Mouse (Mus musculus) spleen, postnatal 10 days (tissue): ENCODE measurements around the gene Rad51b.
A peak's percentile ranks its signal among the peaks of the same experiment; 100 is the strongest.

Source experiments
- DNase-seq, 2 experiments: peaks; one replicate each; pipeline ENCODE4 v3.0.0; 2021 to 2022; ENCODE audit warnings: low spot score in 2 of 2

Gene Rad51b

DNA sequence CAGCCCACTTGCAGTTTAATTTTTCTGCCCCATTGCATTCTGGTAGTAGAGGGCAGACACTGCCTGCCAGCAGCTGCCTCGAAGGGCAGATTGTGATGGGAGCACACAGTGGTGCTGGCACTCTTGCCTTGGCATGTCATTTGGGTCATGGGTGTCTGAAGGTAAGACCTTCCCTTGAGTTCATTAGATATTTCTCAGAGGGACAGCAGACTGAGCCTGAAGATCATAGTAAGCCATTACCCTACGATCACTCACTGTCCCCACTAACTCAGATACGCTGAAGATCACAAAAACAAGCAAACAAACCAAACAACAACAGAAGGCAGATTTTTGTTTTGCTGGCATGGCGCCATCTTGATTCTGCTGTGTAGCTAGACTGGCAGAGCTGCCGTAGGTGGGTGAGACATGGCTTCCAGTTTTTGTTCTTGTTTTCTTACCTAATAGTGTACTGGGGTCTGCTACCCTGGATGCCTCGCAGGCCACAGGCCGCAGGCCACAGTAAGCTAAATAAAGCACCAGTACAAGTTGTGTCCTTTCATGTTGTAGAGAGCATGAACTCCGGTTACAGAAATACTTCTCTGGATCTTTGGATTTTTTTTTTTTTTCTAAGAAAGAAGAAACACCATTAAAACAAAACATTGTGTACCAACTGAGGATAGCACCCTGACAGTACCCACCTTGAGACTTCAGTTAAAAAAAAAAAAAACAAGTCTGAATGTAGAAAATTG, 316.1 kb downstream of the Rad51b start:
- peak; percentile 55 to 64 for DNase-seq

- DNase-seq: no peak
Measured at GRCm38 (mm10) chr12:79613846-79614582, 316.9 kb downstream of the Rad51b start.

DNA sequence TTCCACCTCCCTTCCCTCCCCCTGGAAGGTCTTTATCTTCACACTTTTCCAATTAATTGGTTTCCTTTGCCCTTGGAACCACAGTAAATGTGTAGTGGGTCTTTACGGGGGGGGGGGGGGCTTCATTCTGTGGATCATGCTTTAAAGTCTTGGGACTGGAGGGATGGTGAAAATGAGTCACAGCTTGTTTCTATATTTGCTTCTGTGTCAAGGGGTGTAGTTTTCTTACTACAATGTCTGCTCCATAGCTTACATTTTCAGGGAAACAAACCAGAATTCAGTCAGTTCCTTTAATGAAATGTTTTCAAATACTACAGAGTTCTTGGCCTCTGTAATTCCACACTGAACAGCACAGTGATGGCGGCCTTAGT, 317.5 kb downstream of the Rad51b start:
- DNase-seq: no peak

DNA sequence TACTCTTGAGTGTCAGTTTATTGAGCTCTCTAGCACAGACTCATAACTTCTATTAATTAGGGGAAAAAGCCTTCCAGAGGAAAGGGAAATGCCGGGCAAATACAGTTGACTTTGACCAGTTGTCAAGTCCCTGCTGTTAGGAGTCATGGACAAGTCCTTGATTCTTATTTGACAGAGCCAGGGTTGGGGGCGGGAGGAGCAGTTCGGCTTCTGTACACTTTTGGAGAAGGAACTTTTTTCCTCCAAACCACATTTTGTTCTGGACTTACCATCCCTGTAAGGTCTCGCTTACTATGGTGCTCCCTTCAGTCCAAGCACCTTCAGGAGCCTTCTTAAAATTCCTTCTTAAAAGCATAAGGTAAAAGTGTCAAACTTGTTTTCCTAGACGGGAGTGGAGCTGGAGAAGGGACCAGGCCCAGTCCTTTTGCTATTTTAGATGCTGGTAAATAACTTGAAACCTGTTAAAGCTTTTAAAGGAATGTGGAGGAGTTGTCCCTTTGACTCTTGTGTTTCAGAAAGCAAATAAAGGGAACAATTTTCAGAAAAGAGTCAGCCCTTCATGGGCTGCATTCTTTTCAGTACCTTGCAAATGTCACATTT, 318.7 kb downstream of the Rad51b start:
- no peak for DNase-seq

DNA sequence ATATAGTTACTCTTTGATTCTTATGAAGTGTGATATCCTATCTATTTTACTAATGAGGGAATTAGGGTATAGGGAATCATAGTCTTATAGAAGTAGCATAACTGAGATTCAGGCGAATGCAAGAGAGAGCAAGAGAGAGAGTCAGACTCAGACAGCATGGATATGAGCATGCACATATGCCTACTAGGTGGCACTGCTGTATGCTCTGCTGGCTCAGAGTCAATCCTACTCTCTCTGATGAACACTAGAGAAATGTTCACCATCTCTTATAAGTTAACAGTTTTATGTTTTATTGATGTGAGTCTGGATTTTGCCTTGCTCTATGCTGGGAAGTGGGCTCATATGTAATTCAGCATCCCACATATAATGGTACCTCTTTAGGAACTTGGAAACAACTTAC, 321.9 kb downstream of the Rad51b start:
- no peak for DNase-seq

GRCm38 (mm10) chr12:79620693-79621092, 323.6 kb downstream of the Rad51b start:
- DNase-seq: no peak

DNA sequence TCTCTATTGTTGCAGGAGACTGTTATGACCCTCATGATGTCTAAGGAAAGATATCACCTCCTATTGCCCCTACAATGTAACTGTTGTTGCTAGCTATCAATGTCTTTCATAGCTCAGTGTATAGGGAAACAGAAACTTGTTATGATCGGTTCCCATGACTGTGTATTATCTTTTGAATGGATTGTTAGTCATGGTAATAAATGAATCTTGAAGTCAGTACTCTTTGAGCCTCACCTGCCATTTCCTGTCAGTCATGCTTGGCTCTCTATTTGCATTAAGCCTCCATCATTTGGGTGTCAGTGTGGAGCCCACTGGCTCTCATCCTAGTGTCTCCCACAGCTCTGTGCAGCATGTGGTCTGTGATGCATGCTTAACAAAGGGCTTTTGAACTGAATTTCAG, 326.2 kb downstream of the Rad51b start:
- no peak for DNase-seq

GRCm38 (mm10) chr12:79625699-79626554, 328.8 kb downstream of the Rad51b start:
- no peak for DNase-seq

DNA sequence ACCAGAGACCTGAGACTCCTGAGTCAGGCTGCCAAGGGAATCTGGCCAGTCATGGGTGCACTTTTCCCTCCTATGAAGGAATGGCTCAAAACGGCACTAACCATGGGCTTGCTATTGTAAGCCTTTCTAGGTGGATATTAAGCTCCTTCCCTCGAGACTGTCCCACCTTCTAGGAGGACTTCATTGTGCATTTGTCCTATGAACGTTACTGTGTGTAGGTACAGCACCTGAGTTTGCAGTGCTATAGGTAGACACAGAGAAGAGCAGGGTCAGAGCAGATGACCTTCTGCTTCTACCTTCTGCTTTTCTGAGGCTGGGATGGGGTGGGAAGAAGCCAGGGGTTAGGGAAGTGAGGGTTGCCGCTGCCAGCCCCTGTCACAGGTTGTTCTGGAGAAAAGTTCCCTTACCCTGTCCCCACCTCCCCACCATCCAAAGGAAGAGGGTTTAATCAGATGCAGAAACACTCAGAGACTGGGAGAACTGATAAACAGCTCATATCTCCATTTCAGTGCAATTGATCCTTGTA, 329.5 kb downstream of the Rad51b start:
- DNase-seq: no peak

- DNase-seq: no peak
Measured at GRCm38 (mm10) chr12:79627351-79628120, 330.5 kb downstream of the Rad51b start.

GRCm38 (mm10) chr12:79628121-79628774, 331.2 kb downstream of the Rad51b start:
- no peak for DNase-seq

- DNase-seq: no peak
Measured at GRCm38 (mm10) chr12:79629945-79630850, 333.1 kb downstream of the Rad51b start.

DNA sequence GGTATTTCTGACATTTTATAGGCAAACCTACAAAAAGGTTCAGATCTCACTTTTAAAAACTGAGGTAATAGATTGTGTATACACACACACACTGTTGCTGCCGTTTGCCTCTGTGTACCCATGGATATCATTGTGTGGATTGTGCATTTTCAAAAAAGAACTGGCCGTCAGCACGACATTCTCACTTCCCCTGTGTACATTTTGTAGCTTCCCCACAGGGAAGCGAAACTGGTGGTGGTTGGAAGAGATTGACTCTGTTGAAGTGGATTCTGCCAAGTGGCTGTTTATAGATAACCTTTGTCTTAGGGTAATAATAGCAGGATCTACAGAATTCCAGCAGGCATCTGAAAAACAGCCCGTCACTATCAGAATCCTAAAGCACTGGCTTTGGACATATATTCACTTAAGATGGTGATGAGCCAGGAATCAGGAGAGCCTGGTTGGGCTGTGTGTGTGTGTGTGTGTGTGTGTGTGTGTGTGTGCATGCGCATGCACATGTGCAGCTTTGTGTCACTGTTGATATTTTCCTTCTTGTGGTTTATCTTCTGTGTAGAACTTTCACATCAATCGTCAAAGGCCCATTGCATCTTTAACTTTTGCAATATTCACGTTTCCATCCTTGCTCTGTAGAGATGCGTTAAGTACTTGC, 336.5 kb downstream of the Rad51b start:
- DNase-seq: peak in 1 of 2 experiments; percentile 51

- DNase-seq: peak in 1 of 2 experiments; percentile 36
Measured at GRCm38 (mm10) chr12:79641570-79642285, 344.6 kb downstream of the Rad51b start.

DNA sequence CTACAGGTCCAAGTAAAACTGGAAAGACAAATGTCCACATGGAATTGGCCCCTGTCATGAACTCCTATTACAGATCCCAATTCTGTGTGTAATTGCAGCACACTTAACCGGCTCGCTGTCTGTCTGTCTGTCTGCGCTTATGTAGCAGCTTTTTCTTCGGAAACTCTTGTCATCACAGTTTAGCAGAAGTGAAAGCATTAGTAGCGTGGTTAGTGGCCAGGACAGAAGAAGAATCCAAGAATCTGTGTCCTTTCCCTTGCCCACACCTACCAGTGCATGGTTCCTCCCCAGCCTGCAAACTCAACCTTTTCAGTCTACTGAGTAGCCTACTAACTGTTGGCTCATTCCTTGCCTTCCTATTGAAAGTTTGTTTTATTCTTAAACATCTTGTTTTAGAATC, 345.6 kb downstream of the Rad51b start:
- DNase-seq: peak in 1 of 2 experiments; percentile 28

DNA sequence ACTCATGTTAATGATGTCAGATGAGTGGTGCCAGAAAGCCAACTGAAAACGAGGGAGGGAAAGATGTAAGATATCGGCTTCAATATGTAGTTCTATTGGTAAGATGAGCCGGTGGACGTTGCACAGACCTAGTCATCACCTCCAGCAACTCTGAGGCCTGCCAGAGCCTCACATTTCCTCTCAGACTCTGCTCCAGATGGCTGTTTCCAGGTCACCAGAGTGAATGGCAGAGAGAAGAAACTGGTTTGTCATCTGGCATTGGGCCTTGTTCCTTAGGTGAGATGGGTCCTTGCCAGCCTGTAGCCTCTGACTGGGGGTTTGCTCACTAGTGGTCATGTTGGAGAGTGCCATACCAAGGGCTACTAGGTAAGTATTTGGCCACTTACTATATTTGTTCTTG, 348.6 kb downstream of the Rad51b start:
- DNase-seq: no peak

DNA sequence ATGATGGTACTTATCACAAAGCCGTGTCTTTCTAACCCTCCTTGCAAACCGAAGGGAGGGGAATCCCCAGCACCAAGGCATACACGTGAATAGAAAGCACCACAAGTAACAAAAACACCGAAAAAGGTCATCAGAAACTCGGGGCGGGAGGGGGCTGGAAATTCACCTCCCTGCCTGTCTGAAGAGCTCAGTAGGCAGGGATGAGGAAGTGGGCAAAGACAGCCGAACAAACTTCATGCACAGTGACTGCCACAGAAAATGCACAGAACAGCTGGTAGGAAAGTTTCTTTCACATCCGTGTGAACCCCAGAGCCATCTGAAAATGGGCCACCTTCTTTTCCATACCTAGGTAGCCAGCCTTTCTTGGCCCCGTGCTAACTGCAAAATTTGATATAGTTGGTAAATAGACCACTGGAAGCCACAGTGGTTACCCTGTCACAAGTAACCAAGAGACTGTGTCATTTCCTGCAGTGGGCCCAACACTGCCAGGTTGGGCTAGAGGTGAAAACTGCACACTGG, 349.6 kb downstream of the Rad51b start:
- DNase-seq: peak; percentile 27 to 80

DNA sequence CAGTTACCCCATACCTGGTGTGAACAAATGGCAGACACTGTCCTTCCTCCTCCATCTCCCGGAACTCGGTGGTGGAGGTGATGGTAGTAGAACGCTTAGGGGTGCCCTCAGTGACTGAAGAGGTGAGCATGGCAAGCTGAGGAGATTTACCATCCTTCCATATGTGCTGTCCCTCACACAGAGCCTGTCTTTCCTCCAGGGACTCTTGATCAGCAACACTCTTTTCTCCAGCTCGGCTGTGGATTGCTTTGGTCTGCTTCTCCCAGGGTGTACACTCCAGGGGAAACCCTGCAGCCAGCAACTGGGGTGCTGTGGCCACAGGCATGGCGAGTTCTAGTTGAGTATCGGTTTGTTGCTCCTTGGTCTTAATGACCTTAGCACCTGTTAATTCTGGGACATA, 350.3 kb downstream of the Rad51b start:
- no peak for DNase-seq
